Mouse (Mus musculus) liver, embryonic 12.5 days (tissue): ENCODE results near the gene Lama4. TPM values are rescaled to one million over a fixed set of nuclear protein-coding genes. Genes with fewer than 3 reads are reported as not detected.

ENCODE experiments used
- ATAC-seq: fragments of 200-750 bp; cut with Nextera tagmentation; 2 replicates; pipeline ENCODE4 v1.8.0; 2017; ENCODE audit warnings: moderate number of reproducible peaks, mild to moderate bottlenecking, moderate library complexity
- H3K27ac ChIP-seq: fragments of 300-500 bp; sonication (generic); 2 replicates; pipeline ENCODE4 v1.5.1; 2016; ENCODE audit warnings: mild to moderate bottlenecking
- H3K27me3 ChIP-seq: fragments of 300-500 bp; sonication (generic); replicated peaks from 2 replicates; pipeline ENCODE4 v1.6.1; 2016; ENCODE audit warnings: mild to moderate bottlenecking, moderate library complexity
- H3K36me3 ChIP-seq: fragments of 300-500 bp; sonication (generic); 2 replicates; pipeline ENCODE4 v1.6.1; 2016; ENCODE audit warnings: mild to moderate bottlenecking, moderate library complexity
- H3K4me1 ChIP-seq: fragments of 300-500 bp; sonication (generic); 2 replicates; pipeline ENCODE4 v1.6.1; 2016
- H3K4me2 ChIP-seq: fragments of 300-500 bp; sonication (generic); 2 replicates; pipeline ENCODE4 v1.6.1; 2016; ENCODE audit warnings: mild to moderate bottlenecking, moderate library complexity
- H3K4me3 ChIP-seq: fragments of 300-500 bp; sonication (generic); 2 replicates; pipeline ENCODE4 v1.5.1; 2016; ENCODE audit warnings: mild to moderate bottlenecking, moderate library complexity
- H3K9ac ChIP-seq: fragments of 300-500 bp; sonication (generic); 2 replicates; pipeline ENCODE4 v1.6.1; 2016; ENCODE audit warnings: mild to moderate bottlenecking, moderate library complexity
- H3K9me3 ChIP-seq: fragments of 300-500 bp; sonication (generic); replicated peaks from 2 replicates; pipeline ENCODE4 v1.6.1; 2016; ENCODE audit warnings: mild to moderate bottlenecking, moderate library complexity
- WGBS: fragments of 180-500 bp; shearing (Covaris S2); methylation state at CpG from one replicate; pipeline ENCODE4 v1.1.7; 2016; ENCODE audit not compliant: insufficient replicate concordance; 5-methylcytosine and 5-hydroxymethylcytosine counted together
- polyA plus RNA-seq: library from polyadenylated mRNA; unstranded; fragments of >200 nt; fragmentation: Nextera tagmentation; extraction: Ambion mirVana; gene quantifications from 2 replicates; pipeline ENCODE4 v1.2.1, GENCODE M21; 2016

Gene Lama4
- polyA plus RNA-seq, 1 experiment from 2014 or later = 2.8 TPM

DNA sequence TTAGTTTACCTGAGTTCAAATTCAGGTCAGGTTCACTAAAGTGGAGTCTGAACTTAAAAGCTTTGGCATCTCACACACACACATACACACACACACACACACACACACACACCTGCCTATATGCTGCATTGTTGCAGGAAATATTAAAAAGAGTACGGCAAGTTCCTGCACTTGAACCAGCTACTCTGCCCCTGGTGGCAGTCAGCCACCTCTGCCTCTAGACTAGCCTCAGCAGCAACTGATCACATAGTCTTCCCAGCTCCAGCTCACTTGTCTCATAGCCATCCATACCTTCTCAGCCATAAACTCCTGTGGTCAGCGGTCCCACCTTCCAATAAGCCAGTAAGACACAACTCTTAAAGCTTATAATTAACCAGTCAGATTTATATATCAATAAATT is 37.2 kb downstream of the Lama4 start:
- no peaks in the 10 kb centered on the region for H3K4me1 ChIP-seq
- H3K27me3 ChIP-seq = no peaks in the 10 kb centered on the region
- no peak overlapping the region for H3K9ac ChIP-seq
- no peak for ATAC-seq
- no peaks in the 10 kb centered on the region for H3K36me3 ChIP-seq
- H3K27ac ChIP-seq = no peak overlapping the region
- H3K9me3 ChIP-seq = no peaks in the 10 kb centered on the region
- WGBS = 55% methylated on average over 2 of the region's 2 CpGs
- H3K4me2 ChIP-seq = no peak overlapping the region
- H3K4me3 ChIP-seq = no peak overlapping the region

DNA sequence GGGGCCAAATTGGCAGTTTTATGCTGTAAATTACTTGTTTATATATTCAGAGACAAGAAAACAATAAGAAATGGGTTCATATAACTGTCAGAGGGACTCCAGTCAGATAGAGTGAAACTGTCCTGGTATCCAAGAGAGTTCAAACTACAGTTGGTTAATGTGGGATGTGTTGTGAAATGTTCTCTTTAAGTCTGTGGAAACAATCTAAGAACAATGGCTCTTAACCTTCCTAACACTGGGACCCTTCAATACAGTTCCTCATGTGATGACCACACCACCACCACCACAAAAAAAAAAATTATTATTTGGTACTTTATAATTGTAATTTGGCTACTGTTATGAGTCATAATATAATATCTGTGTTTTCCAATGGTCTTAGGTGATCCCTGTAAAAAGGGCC is 38.2 kb downstream of the Lama4 start:
- no peaks in the 10 kb centered on the region for H3K9me3 ChIP-seq
- no peaks in the 10 kb centered on the region for H3K4me1 ChIP-seq
- H3K9ac ChIP-seq = no peak overlapping the region
- H3K27me3 ChIP-seq = no peaks in the 10 kb centered on the region
- no peak overlapping the region for H3K4me3 ChIP-seq
- no peaks in the 10 kb centered on the region for H3K36me3 ChIP-seq
- no peak for ATAC-seq
- no peak overlapping the region for H3K4me2 ChIP-seq
- H3K27ac ChIP-seq = no peak overlapping the region

DNA sequence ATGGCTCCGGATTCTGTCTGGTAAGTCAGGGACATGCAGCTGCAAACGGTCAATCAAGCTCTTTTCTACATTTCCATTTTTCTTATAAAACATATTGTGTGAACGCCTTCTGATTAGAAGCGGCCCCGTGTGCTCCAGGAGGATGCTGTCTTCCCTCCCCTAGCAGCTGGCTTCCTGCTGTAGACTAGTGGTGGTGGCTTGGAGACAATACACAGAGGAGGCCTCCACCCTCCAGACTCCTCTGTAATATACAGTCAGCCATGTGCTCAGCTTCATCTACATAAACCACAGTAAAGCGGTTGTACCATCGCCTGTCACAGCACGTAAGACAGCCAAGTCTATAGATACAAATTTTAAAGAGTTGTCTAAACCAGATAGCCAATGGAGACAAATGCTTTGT is 40.2 kb downstream of the Lama4 start:
- WGBS = 78% methylated on average over 8 of the region's 8 CpGs

DNA sequence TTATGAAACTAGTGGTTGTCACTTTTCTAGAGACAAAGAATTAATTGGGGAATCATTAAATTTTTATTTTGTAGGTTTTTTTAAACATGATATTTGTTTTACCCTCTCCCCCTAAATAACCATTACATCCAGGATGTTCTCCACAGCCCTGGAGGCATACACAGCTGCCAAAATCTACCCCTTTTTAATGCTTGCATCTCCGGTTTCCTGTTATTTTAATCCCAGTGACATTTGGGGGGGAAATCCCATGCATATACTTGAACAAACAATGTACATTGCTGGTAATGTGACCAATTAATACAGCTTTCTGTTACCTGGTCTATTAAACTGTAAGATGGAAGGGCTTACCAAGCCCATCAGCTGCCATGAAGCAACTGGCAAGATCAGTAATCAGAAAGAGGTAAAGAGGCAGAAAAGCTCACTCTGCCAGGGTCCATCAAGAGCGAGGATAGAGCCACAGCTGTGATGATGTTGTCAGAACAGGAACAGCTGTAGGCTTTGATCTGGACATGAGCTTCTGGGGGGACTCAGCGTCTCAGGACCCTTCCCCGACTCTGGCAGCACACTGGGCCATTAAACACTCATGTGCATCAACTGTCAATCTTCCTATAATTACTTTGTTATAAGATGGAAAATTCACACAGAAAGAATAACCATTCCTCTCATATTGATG is 41.3 kb downstream of the Lama4 start:
- no peaks in the 10 kb centered on the region for H3K4me1 ChIP-seq
- no peak for ATAC-seq
- no peak overlapping the region for H3K4me2 ChIP-seq
- 68% methylated on average over 4 of the region's 4 CpGs for WGBS
- H3K27me3 ChIP-seq = no peaks in the 10 kb centered on the region
- H3K36me3 ChIP-seq = no peaks in the 10 kb centered on the region
- no peak overlapping the region for H3K9ac ChIP-seq
- no peaks in the 10 kb centered on the region for H3K9me3 ChIP-seq
- H3K4me3 ChIP-seq = no peak overlapping the region
- no peak overlapping the region for H3K27ac ChIP-seq

More for the DNA sequence above, 40.2 kb downstream of the Lama4 start:
- no peaks in the 10 kb centered on the region for H3K36me3 ChIP-seq
- H3K4me3 ChIP-seq = no peak overlapping the region
- no peak for ATAC-seq
- H3K9me3 ChIP-seq = no peaks in the 10 kb centered on the region
- H3K27ac ChIP-seq = no peak overlapping the region
- H3K4me2 ChIP-seq = no peak overlapping the region
- no peaks in the 10 kb centered on the region for H3K4me1 ChIP-seq
- H3K27me3 ChIP-seq = no peaks in the 10 kb centered on the region
- no peak overlapping the region for H3K9ac ChIP-seq

DNA sequence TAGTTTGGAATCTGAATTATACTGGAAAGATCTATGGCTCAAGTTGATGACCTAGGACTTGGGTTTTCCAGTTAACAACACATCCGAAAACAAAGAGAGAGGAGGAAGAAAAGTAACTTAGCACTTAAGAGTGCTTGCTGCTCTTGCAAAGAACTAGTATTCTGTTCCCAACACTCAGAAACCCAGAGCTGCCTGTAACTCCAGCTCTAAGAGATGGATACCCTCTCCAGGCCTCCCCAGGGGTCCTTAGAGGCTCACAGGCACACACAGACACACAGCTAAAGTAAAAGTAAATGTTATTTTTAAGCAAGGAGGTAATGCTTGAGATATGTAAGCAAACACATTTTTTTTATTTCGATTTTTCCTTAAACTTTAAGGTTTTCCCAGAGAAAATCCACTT is 49.5 kb downstream of the Lama4 start:
- Histone ChIP-seq H3K9ac (no peak overlapping the region), H3K4me3 (no peak overlapping the region), H3K36me3 (no peaks in the 10 kb centered on the region), H3K9me3 (no peaks in the 10 kb centered on the region), H3K27ac (no peak overlapping the region), H3K4me2 (no peak overlapping the region), H3K4me1 (no peaks in the 10 kb centered on the region), H3K27me3 (no peaks in the 10 kb centered on the region)
- ATAC-seq = no peak
- 60% methylated on average over 2 of the region's 2 CpGs for WGBS

DNA sequence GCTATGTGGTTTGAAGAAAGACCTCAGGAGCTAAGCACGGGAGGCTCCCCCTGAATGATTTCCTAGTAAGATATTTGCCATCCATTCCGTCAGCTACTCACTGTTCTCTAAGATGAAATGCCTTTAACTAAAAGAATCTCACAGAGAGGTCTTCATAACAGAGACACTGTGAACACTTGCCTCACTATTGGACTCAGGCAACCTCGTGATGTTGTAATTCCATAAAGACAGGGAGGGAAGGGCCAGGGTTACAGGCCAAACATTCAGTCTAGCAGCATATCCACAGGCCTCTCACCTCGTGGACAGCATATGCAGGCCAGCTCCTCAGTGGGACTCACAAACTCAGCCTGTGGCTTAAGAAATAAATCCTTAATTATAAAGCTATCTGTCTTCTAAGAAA is 52.7 kb downstream of the Lama4 start:
- Histone ChIP-seq H3K27ac (no peak overlapping the region), H3K4me1 (no peaks in the 10 kb centered on the region), H3K36me3 (no peaks in the 10 kb centered on the region), H3K27me3 (no peaks in the 10 kb centered on the region), H3K4me3 (no peak overlapping the region), H3K4me2 (no peak overlapping the region), H3K9ac (no peak overlapping the region), H3K9me3 (no peaks in the 10 kb centered on the region)
- WGBS = 45% methylated on average over 4 of the region's 4 CpGs
- ATAC-seq = no peak

DNA sequence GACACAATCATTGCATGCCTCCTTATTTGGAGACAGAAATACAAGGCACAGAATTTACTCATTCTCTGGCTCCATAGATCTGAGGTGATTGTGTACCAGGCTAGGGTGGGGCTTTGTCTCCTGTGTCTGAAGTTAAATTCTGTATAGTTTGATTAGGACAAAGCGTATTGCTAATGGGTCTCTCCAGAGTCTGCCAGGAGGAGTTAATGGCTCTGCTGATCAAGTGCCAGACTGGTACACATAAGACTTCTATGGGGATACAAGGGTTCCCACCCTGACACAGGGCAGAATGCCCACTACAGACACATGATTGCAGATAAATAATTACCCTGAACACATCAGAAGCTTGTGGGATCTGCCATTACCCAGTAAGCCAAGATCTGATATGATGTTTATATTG is 53.3 kb downstream of the Lama4 start:
- H3K9me3 ChIP-seq = no peaks in the 10 kb centered on the region
- H3K4me1 ChIP-seq = no peaks in the 10 kb centered on the region
- 73% methylated on average over 1 of the region's 1 CpGs for WGBS
- ATAC-seq = no peak
- no peak overlapping the region for H3K4me3 ChIP-seq
- no peak overlapping the region for H3K27ac ChIP-seq
- H3K27me3 ChIP-seq = no peaks in the 10 kb centered on the region
- no peak overlapping the region for H3K9ac ChIP-seq
- H3K4me2 ChIP-seq = no peak overlapping the region
- no peaks in the 10 kb centered on the region for H3K36me3 ChIP-seq

DNA sequence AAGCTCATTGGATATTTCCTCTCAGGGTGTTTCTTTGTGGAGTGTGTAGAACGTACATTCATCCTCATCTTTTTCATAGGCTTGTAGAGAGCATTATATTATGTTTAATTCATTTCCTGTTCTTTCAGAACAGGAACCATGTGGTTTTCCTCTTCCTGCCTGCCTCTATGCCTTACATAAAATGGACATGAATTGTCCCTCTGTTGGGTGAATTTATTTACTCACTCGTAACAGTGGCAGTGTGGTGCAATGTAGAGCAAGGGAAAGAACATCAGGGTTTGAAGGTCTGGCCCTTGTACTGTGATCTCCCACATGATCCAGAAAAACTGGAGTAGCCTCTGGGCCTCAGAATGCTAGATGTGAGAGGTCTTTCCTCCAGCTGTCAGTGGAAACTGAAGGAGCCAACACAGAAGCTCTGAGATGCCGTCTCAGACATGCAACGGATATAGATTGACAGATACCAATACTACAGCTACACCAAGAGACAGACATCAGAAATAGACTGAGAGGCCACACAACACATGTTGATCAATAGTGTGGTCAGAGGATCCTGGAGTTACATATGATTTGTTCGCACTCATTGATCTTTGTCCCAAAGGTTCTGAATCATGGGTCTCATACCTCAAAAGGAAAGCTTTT is 58.4 kb downstream of the Lama4 start:
- Histone ChIP-seq H3K27me3 (no peaks in the 10 kb centered on the region), H3K9ac (no peak overlapping the region), H3K9me3 (no peaks in the 10 kb centered on the region), H3K4me3 (no peak overlapping the region), H3K27ac (no peak overlapping the region), H3K36me3 (no peaks in the 10 kb centered on the region), H3K4me2 (no peak overlapping the region), H3K4me1 (no peaks in the 10 kb centered on the region)
- 39% methylated on average over 5 of the region's 5 CpGs for WGBS
- ATAC-seq = no peak

DNA sequence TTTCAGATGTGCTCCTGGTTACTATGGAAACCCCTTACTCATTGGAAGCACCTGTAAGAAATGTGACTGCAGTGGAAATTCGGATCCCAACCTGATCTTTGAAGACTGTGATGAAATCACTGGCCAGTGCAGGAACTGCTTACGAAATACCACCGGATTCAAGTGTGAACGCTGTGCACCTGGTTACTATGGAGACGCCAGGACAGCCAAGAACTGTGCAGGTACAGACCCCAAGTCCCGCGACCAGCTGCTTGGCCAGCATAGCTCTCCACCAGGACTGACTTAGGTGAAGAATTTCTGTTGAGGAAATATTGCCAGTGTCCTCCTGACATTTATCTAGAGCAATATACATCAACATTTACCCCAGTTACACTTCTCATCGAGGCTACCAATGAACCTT is 61.2 kb downstream of the Lama4 start:
- Histone ChIP-seq H3K4me1 (no peaks in the 10 kb centered on the region), H3K27me3 (no peaks in the 10 kb centered on the region), H3K9me3 (no peaks in the 10 kb centered on the region), H3K27ac (no peak overlapping the region), H3K4me2 (no peak overlapping the region), H3K4me3 (no peak overlapping the region), H3K36me3 (no peaks in the 10 kb centered on the region), H3K9ac (no peak overlapping the region)
- ATAC-seq = no peak
- 70% methylated on average over 8 of the region's 8 CpGs for WGBS

DNA sequence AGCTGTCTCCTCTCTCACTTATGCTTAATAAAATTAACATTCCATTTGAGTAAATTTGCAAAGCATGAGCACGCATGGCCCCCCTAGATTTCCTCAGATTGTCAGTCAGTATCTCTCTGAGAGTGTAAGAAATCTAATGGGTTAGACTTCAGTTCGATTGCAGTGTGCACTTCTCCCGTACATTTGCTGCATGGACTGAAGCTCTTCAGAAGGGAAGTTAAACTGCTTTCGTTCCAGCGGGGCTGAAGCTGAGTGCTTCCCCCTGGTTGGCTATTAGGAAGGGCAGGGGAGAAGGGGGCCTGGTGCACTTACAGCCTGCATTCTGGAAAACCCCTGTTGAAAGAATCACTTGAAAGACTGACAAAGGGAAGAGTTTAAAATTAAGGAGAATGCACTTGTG is 61.7 kb downstream of the Lama4 start:
- Histone ChIP-seq H3K4me3 (no peak overlapping the region), H3K4me2 (no peak overlapping the region), H3K4me1 (no peaks in the 10 kb centered on the region), H3K9ac (no peak overlapping the region), H3K36me3 (no peaks in the 10 kb centered on the region), H3K27ac (no peak overlapping the region), H3K9me3 (no peaks in the 10 kb centered on the region), H3K27me3 (no peaks in the 10 kb centered on the region)
- no peak for ATAC-seq
- WGBS = 59% methylated on average over 5 of the region's 5 CpGs

DNA sequence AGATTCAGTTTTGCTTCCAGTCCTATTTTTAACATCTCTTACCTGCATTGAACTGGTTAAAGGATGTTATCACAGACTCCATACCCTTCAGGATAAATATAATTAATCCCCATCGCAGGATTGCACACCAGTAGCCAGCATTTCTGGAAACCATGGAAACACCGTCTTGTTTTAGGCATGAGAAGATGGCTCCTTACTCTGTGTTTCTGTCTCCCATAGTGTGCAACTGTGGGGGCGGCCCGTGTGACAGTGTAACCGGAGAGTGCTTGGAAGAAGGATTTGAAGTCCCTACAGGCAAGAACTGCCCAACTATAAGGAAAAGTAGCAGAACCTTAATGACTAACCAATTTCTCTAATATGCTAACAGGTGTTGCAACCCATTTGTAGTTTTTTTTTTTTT is 63.1 kb downstream of the Lama4 start:
- no peak for ATAC-seq
- no peak overlapping the region for H3K4me3 ChIP-seq
- H3K4me1 ChIP-seq = no peaks in the 10 kb centered on the region
- H3K9me3 ChIP-seq = no peaks in the 10 kb centered on the region
- H3K27ac ChIP-seq = no peak overlapping the region
- 80% methylated on average over 5 of the region's 5 CpGs for WGBS
- no peaks in the 10 kb centered on the region for H3K27me3 ChIP-seq
- H3K9ac ChIP-seq = no peak overlapping the region
- no peaks in the 10 kb centered on the region for H3K36me3 ChIP-seq
- no peak overlapping the region for H3K4me2 ChIP-seq

DNA sequence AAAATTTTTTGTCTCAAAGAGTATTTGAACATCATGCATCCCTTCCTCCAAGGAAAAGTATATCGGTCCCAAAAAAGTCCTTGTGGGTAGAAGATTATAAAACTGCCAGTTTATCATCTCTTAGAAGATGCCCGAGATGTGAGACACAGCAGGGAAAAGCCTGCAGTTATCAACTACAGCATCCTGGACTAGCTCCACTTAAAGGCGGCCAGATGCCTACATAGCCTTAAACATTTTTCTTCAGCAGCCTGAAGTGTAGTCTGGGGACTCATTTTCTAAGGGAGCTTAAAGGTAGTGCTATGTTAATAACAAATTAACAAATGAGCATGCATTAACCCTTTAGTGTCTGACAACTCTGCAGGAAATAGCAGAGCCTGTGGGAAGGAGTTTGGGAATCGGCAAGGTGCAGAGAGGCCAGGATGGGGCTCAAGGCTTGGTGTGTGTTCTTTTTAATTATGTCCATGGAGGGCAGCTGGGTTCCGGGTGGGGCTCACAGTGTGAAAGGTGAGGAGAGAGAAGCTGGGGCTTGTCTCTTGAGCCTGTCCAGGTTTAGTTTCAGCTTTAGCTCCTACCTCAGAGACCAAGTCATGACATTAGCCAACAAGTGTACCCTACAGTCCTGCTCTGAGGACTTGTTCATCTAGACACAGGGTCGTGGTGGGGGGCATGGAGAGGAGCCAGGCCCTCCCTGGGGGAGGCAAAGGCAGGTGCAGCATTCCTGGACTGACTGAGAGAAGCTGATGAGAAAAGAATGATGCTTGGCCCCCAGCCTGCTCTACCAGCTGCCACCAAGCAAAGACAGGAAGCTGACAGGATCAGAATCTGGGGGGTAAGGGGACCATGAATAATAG is 64.2 kb downstream of the Lama4 start:
- no peak overlapping the region for H3K4me2 ChIP-seq
- no peak for ATAC-seq
- no peak overlapping the region for H3K4me3 ChIP-seq
- H3K9me3 ChIP-seq = no peaks in the 10 kb centered on the region
- no peaks in the 10 kb centered on the region for H3K4me1 ChIP-seq
- WGBS = 64% methylated on average over 6 of the region's 6 CpGs
- no peaks in the 10 kb centered on the region for H3K36me3 ChIP-seq
- H3K27ac ChIP-seq = no peak overlapping the region
- H3K27me3 ChIP-seq = no peaks in the 10 kb centered on the region
- no peak overlapping the region for H3K9ac ChIP-seq
